In genomic region chr11:116012262-116012947, GRCm38 (mm10) we compare ENCODE assay signal across 7 mouse cellular contexts. TPM values are rescaled to one million over a fixed set of nuclear protein-coding genes. Genes with fewer than 3 reads are reported as not detected.
A peak's percentile ranks its signal among the peaks of the same experiment; 100 is the strongest.
DNase-seq lines count a peak whose midpoint lies in the region; ATAC-seq and TF ChIP-seq lines count a peak whose summit lies in the region.

Gene Galk1 (minus strand): TSS chr11:116012719.

- peaks cover 26% of the 10 kb centered on the region for H3K36me3 ChIP-seq in embryonic facial prominence, embryonic 12.5 days
- H3K36me3 ChIP-seq in limb, embryonic 10.5 days = peaks cover 34% of the 10 kb centered on the region
- no peaks in the 10 kb centered on the region for H3K36me3 ChIP-seq in midbrain, embryonic 12.5 days
- peaks cover 17% of the 10 kb centered on the region for H3K36me3 ChIP-seq in small intestine, adult 2 months (ENCODE audit: control insufficient read depth, insufficient read depth, low read length)

- peaks cover 17% of the 10 kb centered on the region for H3K4me1 ChIP-seq in embryonic facial prominence, embryonic 12.5 days
- peaks cover 44% of the 10 kb centered on the region for H3K4me1 ChIP-seq in limb, embryonic 10.5 days
- peaks cover 23% of the 10 kb centered on the region for H3K4me1 ChIP-seq in midbrain, embryonic 12.5 days
- peaks cover 16% of the 10 kb centered on the region for H3K4me1 ChIP-seq in small intestine, adult 2 months (ENCODE audit: control insufficient read depth, insufficient read depth, insufficient read length, low read length)

- TF ChIP-seq CTCF in small intestine, adult 2 months (IDR thresholded peaks at IDR 0.05; ENCODE audit: extremely low read depth, insufficient read length, insufficient replicate concordance, low read depth, low read length) = no peak

- peak; percentile 77 for ATAC-seq in embryonic facial prominence, embryonic 12.5 days (ENCODE audit: insufficient number of reproducible peaks, insufficient read depth, low FRiP score, low TSS enrichment)
- peak; percentile 80 for ATAC-seq in midbrain, embryonic 12.5 days (ENCODE audit: low FRiP score, low read depth)

- H3K27me3 ChIP-seq in embryonic facial prominence, embryonic 12.5 days = no peaks in the 10 kb centered on the region
- H3K27me3 ChIP-seq in limb, embryonic 10.5 days (ENCODE audit: low read depth, poor library complexity, severe bottlenecking) = no peaks in the 10 kb centered on the region
- H3K27me3 ChIP-seq in midbrain, embryonic 12.5 days = 0 out of 2 replicates have a peak, but pooled peaks cover 7% of the 10 kb centered on the region
- no peaks in the 10 kb centered on the region for H3K27me3 ChIP-seq in small intestine, adult 2 months (ENCODE audit: control insufficient read depth, insufficient read depth, low read length)

- H3K9ac ChIP-seq in embryonic facial prominence, embryonic 12.5 days = peak within 1 kb of the TSS; percentile 82
- peak within 1 kb of the TSS; percentile 68 for H3K9ac ChIP-seq in midbrain, embryonic 12.5 days (replicated peaks)

- peak; percentile 94 for DNase-seq in adrenal gland, postnatal 10 days
- DNase-seq in heart, adult 11 months = peak; percentile 99
- peak; percentile 92 for DNase-seq in kidney, adult 18-20 months
- peak; percentile 94 for DNase-seq in limb, embryonic 10.5 days (ENCODE audit: low spot score)

- H3K27ac ChIP-seq in embryonic facial prominence, embryonic 12.5 days = peak within 1 kb of the TSS; percentile 93
- peak within 1 kb of the TSS; percentile 94 for H3K27ac ChIP-seq in limb, embryonic 10.5 days
- H3K27ac ChIP-seq in midbrain, embryonic 12.5 days (replicated peaks) = peak within 1 kb of the TSS; percentile 54
- peak within 1 kb of the TSS; percentile 29; the same call in 1 of the 2 replicates for H3K27ac ChIP-seq in small intestine, adult 2 months (ENCODE audit: insufficient read depth, low read depth, low read length)

- H3K4me2 ChIP-seq in embryonic facial prominence, embryonic 12.5 days (replicated peaks) = peak within 1 kb of the TSS; percentile 78
- peak within 1 kb of the TSS; percentile 73 for H3K4me2 ChIP-seq in midbrain, embryonic 12.5 days (replicated peaks)

- H3K4me3 ChIP-seq in embryonic facial prominence, embryonic 12.5 days = peak within 1 kb of the TSS; percentile 74
- peak within 1 kb of the TSS; percentile 73 for H3K4me3 ChIP-seq in limb, embryonic 10.5 days
- H3K4me3 ChIP-seq in midbrain, embryonic 12.5 days = peak within 1 kb of the TSS; percentile 51
- H3K4me3 ChIP-seq in small intestine, adult 2 months (ENCODE audit: low read depth, low read length) = peak within 1 kb of the TSS; percentile 81

- WGBS in embryonic facial prominence, embryonic 12.5 days = 1% methylated on average over 55 of the region's 55 CpGs
- under 1% methylated on average over 55 of the region's 55 CpGs for WGBS in limb, embryonic 10.5 days
- WGBS in midbrain, embryonic 12.5 days = under 1% methylated on average over 54 of the region's 55 CpGs
- WGBS in small intestine, adult 2 months = 1% methylated on average over 55 of the region's 55 CpGs

- peak; percentile 72 for TF ChIP-seq POLR2A in small intestine, adult 2 months (IDR thresholded peaks at IDR 0.05; ENCODE audit: low read depth, low read length)

- H3K9me3 ChIP-seq in embryonic facial prominence, embryonic 12.5 days = no peaks in the 10 kb centered on the region
- no peaks in the 10 kb centered on the region for H3K9me3 ChIP-seq in limb, embryonic 10.5 days (replicated peaks)
- H3K9me3 ChIP-seq in midbrain, embryonic 12.5 days = no peaks in the 10 kb centered on the region

RNA-seq across cellular contexts. Expression of gene Galk1, which starts in this region (rescaled TPM):
- total RNA-seq in adrenal gland, postnatal 10 days (2021) = 10 to 100 TPM; 67.0 to 90.6 TPM
- 165 and 169 TPM in 2 replicates for polyA plus RNA-seq in embryonic facial prominence, embryonic 12.5 days (2016; fragmentation: Nextera tagmentation; extraction: Ambion mirVana)
- polyA plus RNA-seq in limb, embryonic 10.5 days (2016; fragmentation: Nextera tagmentation; extraction: Ambion mirVana) = 243 and 283 TPM in 2 replicates
- 75.3 and 92.6 TPM in 2 replicates for polyA plus RNA-seq in midbrain, embryonic 12.5 days (2016; fragmentation: Nextera tagmentation; extraction: Ambion mirVana)
- polyA plus RNA-seq in small intestine, adult 2 months (2012; rRNA removed) = 39.5 and 53.3 TPM in 2 replicates

Comparison
In these comparisons a context has a peak if more than half of its experiments do, and no peak if none do; other contexts are left out.
1. Peak in every context shown above with its lines: DNase-seq, ATAC-seq, H3K4me3 ChIP-seq and H3K27ac ChIP-seq.
2. H3K27ac ChIP-seq: peak in every context shown above with its lines; median percentile 94 in limb, embryonic 10.5 days; 93 in embryonic facial prominence, embryonic 12.5 days; 54 in midbrain, embryonic 12.5 days; 29 in small intestine, adult 2 months.